In the genomic region with DNA sequence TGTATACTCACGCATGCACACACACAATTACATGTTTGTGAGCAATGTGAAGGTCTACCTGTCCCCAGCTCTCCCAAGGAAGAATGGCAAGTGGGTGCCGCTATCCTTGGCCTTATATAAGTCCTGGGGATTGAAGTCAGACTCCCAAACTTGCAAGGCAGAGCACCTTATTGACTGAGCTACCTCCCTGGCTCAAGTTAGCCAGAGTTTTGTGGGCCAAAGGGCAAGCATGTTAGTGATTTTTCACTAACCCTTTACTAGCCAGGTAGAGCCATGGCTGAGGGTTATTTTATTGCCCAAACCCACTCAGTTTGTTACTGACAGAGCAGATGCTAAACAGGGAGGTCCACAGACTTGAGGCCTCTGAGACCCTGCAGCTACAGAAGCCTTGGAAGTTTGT, we compare ENCODE assay signal across 24 mouse cellular contexts.
DNase-seq lines count a peak whose midpoint lies in the region; ATAC-seq lines count a peak whose summit lies in the region.
"Had no signal": no experiment of that assay in that cellular context is flagged by ENCODE, and none has a peak within 500 bp of the region (broad histone marks: within the 10 kb centered on the region; RNA-seq: fewer than 3 reads in every experiment).

No protein-coding gene starts in this region.

- H3K27me3 ChIP-seq in heart, embryonic 15.5 days, result no peaks in the 10 kb centered on the region
- no peaks in the 10 kb centered on the region for H3K27me3 ChIP-seq in liver, embryonic 11.5 days (replicated peaks; ENCODE audit: control insufficient read depth, insufficient read depth, low read length)
- H3K27me3 ChIP-seq: embryonic facial prominence, embryonic 12.5 days; limb, embryonic 15.5 days; midbrain, embryonic 15.5 days; neural tube, embryonic 15.5 days; Patski had no signal

- WGBS in heart, embryonic 15.5 days, result 97% methylated on average over 2 of the region's 2 CpGs
- 80% methylated on average over 2 of the region's 2 CpGs for WGBS in liver, embryonic 11.5 days

- no peaks in the 10 kb centered on the region for H3K36me3 ChIP-seq in heart, embryonic 15.5 days
- H3K36me3 ChIP-seq in liver, embryonic 11.5 days (ENCODE audit: control insufficient read depth, insufficient read depth, low read length), result no peaks in the 10 kb centered on the region
- H3K36me3 ChIP-seq: embryonic facial prominence, embryonic 12.5 days; limb, embryonic 10.5 days; limb, embryonic 15.5 days; midbrain, embryonic 10.5 days; midbrain, embryonic 15.5 days; neural tube, embryonic 15.5 days had no signal

- H3K9me3 ChIP-seq in heart, embryonic 15.5 days (replicated peaks), result no peaks in the 10 kb centered on the region
- H3K9me3 ChIP-seq in liver, embryonic 11.5 days (ENCODE audit: control insufficient read depth, low read length), result no peaks in the 10 kb centered on the region
- H3K9me3 ChIP-seq: embryonic facial prominence, embryonic 12.5 days; limb, embryonic 10.5 days; limb, embryonic 15.5 days; midbrain, embryonic 10.5 days; midbrain, embryonic 15.5 days; neural tube, embryonic 15.5 days had no signal

- H3K4me1 ChIP-seq in heart, embryonic 15.5 days (replicated peaks), result peaks cover 35% of the 10 kb centered on the region
- H3K4me1 ChIP-seq in liver, embryonic 11.5 days (replicated peaks; ENCODE audit: control insufficient read depth, insufficient read depth, low read length), result peaks cover 11% of the 10 kb centered on the region
- H3K4me1 ChIP-seq: midbrain, embryonic 15.5 days had no signal

- DNase-seq in heart, postnatal 14 days, result no peak
- DNase-seq in kidney, adult 9 months, result peak; percentile 64
- no peak for DNase-seq in kidney, postnatal 4 days
- DNase-seq in liver, embryonic 11.5 days (ENCODE audit: low spot score), result no peak
- no peak for DNase-seq in cerebellum, adult 9-10 months
- DNase-seq: adrenal gland, postnatal 10 days; cerebellum, adult 9-11 months; embryo, embryonic 11 days; gastrocnemius, postnatal 14 days; layer of hippocampus, adult 9-11 months; lung, embryonic 14.5 days; lung, postnatal 14 days had no signal

- intact Hi-C loops in heart, postnatal 14 days (cut with DNase I), result no loop called here

- ATAC-seq in heart, embryonic 15.5 days (replicated peaks; ENCODE audit: insufficient number of reproducible peaks, insufficient read depth, low FRiP score, low read depth), result no peak
- ATAC-seq in liver, embryonic 11.5 days (replicated peaks; ENCODE audit: low FRiP score), result no peak
- ATAC-seq in megakaryocyte-erythroid progenitor cell, adult 5-6 weeks (replicated peaks; ENCODE audit: low FRiP score, low TSS enrichment, poor library complexity, severe bottlenecking), result no peak
- ATAC-seq: forebrain, embryonic 14.5 days; hindbrain, embryonic 16.5 days; midbrain, embryonic 15.5 days; Patski had no signal

- no peak overlapping the region for H3K4me3 ChIP-seq in heart, embryonic 15.5 days
- H3K4me3 ChIP-seq in liver, embryonic 11.5 days (ENCODE audit: low read depth, low read length), result no peak overlapping the region
- H3K4me3 ChIP-seq: embryonic facial prominence, embryonic 12.5 days; limb, embryonic 10.5 days; limb, embryonic 15.5 days; midbrain, embryonic 10.5 days; midbrain, embryonic 15.5 days; neural tube, embryonic 15.5 days had no signal

- H3K4me2 ChIP-seq in heart, embryonic 15.5 days, result no peak overlapping the region
- H3K4me2 ChIP-seq in liver, embryonic 11.5 days, result peak overlapping the region; percentile 20; the same call in 1 of the 2 replicates
- H3K4me2 ChIP-seq: embryonic facial prominence, embryonic 12.5 days; heart, embryonic 11.5 days; limb, embryonic 15.5 days; lung, embryonic 14.5 days; midbrain, embryonic 15.5 days; neural tube, embryonic 15.5 days had no signal

- H3K9ac ChIP-seq in heart, embryonic 15.5 days, result peak overlapping the region; percentile 0; the same call in 1 of the 2 replicates
- no peak overlapping the region for H3K9ac ChIP-seq in liver, embryonic 11.5 days (ENCODE audit: low read depth, low read length)
- H3K9ac ChIP-seq: embryonic facial prominence, embryonic 12.5 days; limb, embryonic 15.5 days; lung, embryonic 14.5 days; midbrain, embryonic 15.5 days; neural tube, embryonic 15.5 days had no signal

- H3K27ac ChIP-seq in heart, embryonic 15.5 days, result no peak overlapping the region
- no peak overlapping the region for H3K27ac ChIP-seq in liver, embryonic 11.5 days (ENCODE audit: low read depth, low read length)
- H3K27ac ChIP-seq: embryonic facial prominence, embryonic 12.5 days; limb, embryonic 15.5 days; midbrain, embryonic 10.5 days; midbrain, embryonic 15.5 days; neural tube, embryonic 15.5 days had no signal
